Mouse (Mus musculus) kidney, adult 18-20 months (tissue): Measurements from ENCODE around the gene Ifna7.

Experiments used
- DNase-seq: peaks from one replicate; pipeline ENCODE4 v3.0.0; 2021

Ifna7 gene

GRCm38 (mm10) chr4:88841438-88841911, 25.4 kb downstream of the Ifna7 start, which contains the start of gene Ifna4:
TSS of gene Ifna4 (plus strand) at chr4:88841861.
- no peak for DNase-seq

- no peak for DNase-seq
Measured at GRCm38 (mm10) chr4:88845334-88845733, 29.3 kb downstream of the Ifna7 start.

GRCm38 (mm10) chr4:88849698-88850097, 33.7 kb downstream of the Ifna7 start, which contains the start of gene Ifna1:
TSS of gene Ifna1 (plus strand) at chr4:88850087.
- DNase-seq: no peak

- no peak for DNase-seq
Measured at GRCm38 (mm10) chr4:88851026-88851763, 35.2 kb downstream of the Ifna7 start.

- DNase-seq: no peak
Measured at GRCm38 (mm10) chr4:88859214-88859613, 43.2 kb downstream of the Ifna7 start.

GRCm38 (mm10) chr4:88863309-88863708, 47.3 kb downstream of the Ifna7 start:
- DNase-seq: no peak

GRCm38 (mm10) chr4:88864599-88864998, 48.6 kb downstream of the Ifna7 start:
- DNase-seq: no peak

- DNase-seq: no peak
Measured at GRCm38 (mm10) chr4:88865011-88865569, 49.1 kb downstream of the Ifna7 start.
